Mouse (Mus musculus): ENCODE data around the gene 4930523C07Rik.

GRCm38 (mm10) chr1:160060542-160060941 lies 16.4 kb downstream of the 4930523C07Rik start:
- TF ChIP-seq POLR2A (IDR thresholded peaks at IDR 0.05; ENCODE audit: low read depth, low read length) (no peak), CTCF (IDR thresholded peaks at IDR 0.05; ENCODE audit: borderline replicate concordance, insufficient read depth, low read length) (no peak)

Measured in embryonic fibroblast, embryonic 13.5 days (primary cell).